Mouse (Mus musculus): ENCODE data around the gene Dusp12.

Dusp12 gene

GRCm38 (mm10) chr1:170858872-170859271 is 26.5 kb downstream of the Dusp12 start:
- no peak for DNase-seq

- DNase-seq: no peak
These were observed 28.0 kb downstream of the Dusp12 start for GRCm38 (mm10) chr1:170857369-170857768.

GRCm38 (mm10) chr1:170855056-170855760 is 30.1 kb downstream of the Dusp12 start:
- no peak for DNase-seq

- no peak for DNase-seq
These were observed 31.7 kb downstream of the Dusp12 start for GRCm38 (mm10) chr1:170853604-170854003.

GRCm38 (mm10) chr1:170850637-170851624 is 34.4 kb downstream of the Dusp12 start:
- DNase-seq: no peak

- DNase-seq: no peak
These were observed 35.3 kb downstream of the Dusp12 start for GRCm38 (mm10) chr1:170850007-170850406.

GRCm38 (mm10) chr1:170845448-170846307 is 39.7 kb downstream of the Dusp12 start:
- DNase-seq: no peak

GRCm38 (mm10) chr1:170844380-170844779 is 41.0 kb downstream of the Dusp12 start:
- peak; percentile 24 for DNase-seq

GRCm38 (mm10) chr1:170839685-170840084 is 45.7 kb downstream of the Dusp12 start:
- DNase-seq: peak; percentile 44

- DNase-seq: peak; percentile 34
These were observed 50.6 kb downstream of the Dusp12 start for GRCm38 (mm10) chr1:170834756-170835155.

GRCm38 (mm10) chr1:170829781-170830180 is 55.6 kb downstream of the Dusp12 start:
- no peak for DNase-seq

GRCm38 (mm10) chr1:170829344-170829743 is 56.0 kb downstream of the Dusp12 start:
- DNase-seq: no peak

All from kidney, adult 9 months (tissue).